Mouse (Mus musculus) cerebellum, adult 11-12 months (tissue): ENCODE results near the gene A930009A15Rik.

Experiments
- DNase-seq: peaks from one replicate; pipeline ENCODE4 v3.0.0; 2022

The A930009A15Rik gene

GRCm38 (mm10) chr10:115583071-115583470, 13.3 kb downstream of the A930009A15Rik start:
- DNase-seq = no peak

- DNase-seq = no peak
Measured at GRCm38 (mm10) chr10:115584656-115585055, 14.9 kb downstream of the A930009A15Rik start.

GRCm38 (mm10) chr10:115585491-115586245, 15.9 kb downstream of the A930009A15Rik start:
- no peak for DNase-seq

GRCm38 (mm10) chr10:115586246-115587231, 16.8 kb downstream of the A930009A15Rik start:
- DNase-seq = peak; percentile 46

- peak; percentile 74 for DNase-seq
Measured at GRCm38 (mm10) chr10:115587301-115587969, 17.6 kb downstream of the A930009A15Rik start, which contains the start of gene Lgr5. TSS of gene Lgr5 (minus strand) at chr10:115587780.

- DNase-seq = peak; percentile 14
Measured at GRCm38 (mm10) chr10:115587979-115588378, 18.2 kb downstream of the A930009A15Rik start.

- no peak for DNase-seq
Measured at GRCm38 (mm10) chr10:115593221-115593620, 23.4 kb downstream of the A930009A15Rik start.

- no peak for DNase-seq
Measured at GRCm38 (mm10) chr10:115593651-115594050, 23.9 kb downstream of the A930009A15Rik start.

GRCm38 (mm10) chr10:115595748-115596147, 26.0 kb downstream of the A930009A15Rik start:
- no peak for DNase-seq

- DNase-seq = peak; percentile 17
Measured at GRCm38 (mm10) chr10:115617456-115618287, 47.9 kb downstream of the A930009A15Rik start.

- no peak for DNase-seq
Measured at GRCm38 (mm10) chr10:115618288-115618856, 48.6 kb downstream of the A930009A15Rik start.

GRCm38 (mm10) chr10:115623481-115623880, 53.7 kb downstream of the A930009A15Rik start:
- no peak for DNase-seq

- no peak for DNase-seq
Measured at GRCm38 (mm10) chr10:115623956-115624671, 54.3 kb downstream of the A930009A15Rik start.

GRCm38 (mm10) chr10:115624957-115625356, 55.2 kb downstream of the A930009A15Rik start:
- DNase-seq = no peak

GRCm38 (mm10) chr10:115626678-115627077, 56.9 kb downstream of the A930009A15Rik start:
- DNase-seq = no peak
